Mouse (Mus musculus) brain, adult 2 months (tissue): Measurements from ENCODE around the gene Plce1.

Experiments used
- DNase-seq: peaks from one replicate; pipeline ENCODE4 v3.0.0; 2011; ENCODE audit warnings: low read depth, low spot score

Plce1 gene

DNA sequence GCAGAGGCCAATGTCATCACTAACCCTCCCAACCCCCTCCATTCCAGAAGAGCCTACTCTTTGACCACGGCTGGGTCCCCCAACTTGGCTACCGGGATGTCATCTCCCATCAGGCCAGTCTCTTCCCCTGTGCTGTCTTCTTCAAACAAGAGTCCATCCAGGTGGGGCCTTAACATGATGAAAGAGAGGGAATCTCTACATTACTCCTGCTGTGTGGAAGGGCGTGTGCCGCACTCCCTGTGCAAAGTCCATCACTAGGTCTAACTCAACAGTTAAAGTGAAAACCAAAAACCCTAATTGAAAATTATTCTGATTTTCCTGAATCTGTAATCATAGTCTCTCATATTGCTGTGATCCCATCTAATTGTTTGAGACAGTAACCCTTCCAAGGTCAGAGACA lies 240.9 kb downstream of the Plce1 start:
- no peak for DNase-seq

GRCm38 (mm10) chr19:38722982-38723381 lies 242.1 kb downstream of the Plce1 start:
- DNase-seq = no peak

DNA sequence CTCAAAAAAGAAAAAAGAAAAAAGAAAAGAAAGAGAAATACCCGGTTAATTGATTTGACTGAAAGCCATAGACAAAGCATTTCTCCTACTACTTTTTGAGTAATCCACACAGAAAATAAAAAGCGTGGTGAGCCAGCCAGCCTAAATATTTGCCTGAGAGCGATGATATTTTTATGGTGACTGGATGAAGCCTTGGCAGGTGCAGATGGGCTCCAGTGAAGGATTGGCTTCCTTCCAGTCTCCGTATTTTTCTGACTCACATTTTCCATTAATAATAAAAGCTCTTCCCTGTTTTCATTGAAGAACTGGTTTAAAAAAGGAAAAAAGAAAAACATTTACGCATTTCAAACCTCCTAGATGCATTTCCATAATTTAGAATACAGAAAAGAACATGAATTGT lies 243.1 kb downstream of the Plce1 start:
- peak; percentile 60 for DNase-seq

GRCm38 (mm10) chr19:38728842-38729241 lies 247.9 kb downstream of the Plce1 start:
- DNase-seq = no peak

DNA sequence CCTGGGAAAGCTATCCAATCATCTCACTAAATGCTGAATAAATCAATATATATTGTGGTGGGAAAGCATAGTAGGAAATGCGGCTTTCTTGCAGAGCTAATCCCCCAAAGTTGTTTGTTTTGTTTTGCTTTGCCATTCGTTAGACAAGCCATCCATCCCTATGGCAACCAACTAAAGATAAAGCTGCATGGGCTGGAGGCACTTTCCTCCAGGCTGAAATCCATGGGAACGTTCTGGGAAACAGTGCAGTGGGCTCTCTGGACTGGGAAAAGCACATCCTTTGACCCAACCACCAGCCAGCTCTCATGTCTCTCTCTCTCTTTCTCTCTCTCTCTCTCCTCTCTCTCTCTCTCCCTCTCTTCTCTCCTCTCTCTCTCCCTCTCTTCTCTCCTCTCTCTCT lies 248.4 kb downstream of the Plce1 start:
- DNase-seq = peak; percentile 26

DNA sequence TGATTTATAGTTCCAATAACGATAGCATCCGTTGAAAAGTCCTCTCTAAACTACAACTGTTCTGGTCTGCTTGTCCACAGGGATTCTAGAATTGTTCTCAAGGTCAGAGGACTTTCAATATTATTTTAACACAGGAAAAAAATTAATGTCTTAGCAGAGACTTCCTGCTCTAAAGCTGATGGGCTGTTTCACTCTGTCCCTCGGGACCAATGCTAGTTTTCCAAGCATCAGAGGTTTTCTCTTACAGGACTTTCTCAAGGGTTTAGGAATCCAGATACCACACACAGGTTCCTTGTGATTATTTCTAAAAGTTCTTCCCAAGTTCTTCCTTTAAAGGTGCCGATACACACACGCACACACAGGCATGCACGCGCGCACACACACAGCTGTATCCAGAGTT lies 263.6 kb downstream of the Plce1 start:
- DNase-seq = no peak

DNA sequence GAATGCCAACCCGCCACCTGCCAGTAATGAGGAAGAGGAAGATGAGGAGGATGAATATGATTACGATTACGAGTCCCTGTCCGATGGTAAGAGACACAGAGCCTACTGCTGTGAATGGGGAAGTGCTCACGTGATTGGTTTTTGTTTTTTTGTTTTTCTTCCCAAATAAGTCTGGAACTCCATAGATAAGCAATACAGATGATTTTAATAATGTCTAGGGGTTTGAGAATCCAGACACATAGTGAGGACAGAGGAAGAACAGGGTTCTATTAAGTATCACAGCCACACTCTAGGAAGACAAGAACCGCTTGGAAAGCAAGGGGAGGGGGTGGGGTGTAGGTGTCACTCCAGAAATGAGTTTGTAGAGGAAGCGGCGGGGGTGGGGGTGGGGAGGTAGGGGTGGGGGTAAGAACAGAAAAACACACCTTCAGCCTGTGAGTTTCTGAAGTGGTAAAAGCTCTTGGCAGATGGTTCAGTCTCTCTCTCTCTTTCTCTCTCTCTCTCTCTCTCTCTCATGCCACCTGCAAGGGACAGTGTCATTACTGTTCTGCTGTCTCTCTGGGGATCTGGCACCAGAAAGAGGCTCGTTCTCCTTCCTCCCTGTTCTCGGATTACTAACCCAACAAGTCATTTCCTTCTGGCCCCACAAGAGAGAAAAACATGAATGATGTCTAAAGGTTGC lies 265.0 kb downstream of the Plce1 start:
- no peak for DNase-seq

DNA sequence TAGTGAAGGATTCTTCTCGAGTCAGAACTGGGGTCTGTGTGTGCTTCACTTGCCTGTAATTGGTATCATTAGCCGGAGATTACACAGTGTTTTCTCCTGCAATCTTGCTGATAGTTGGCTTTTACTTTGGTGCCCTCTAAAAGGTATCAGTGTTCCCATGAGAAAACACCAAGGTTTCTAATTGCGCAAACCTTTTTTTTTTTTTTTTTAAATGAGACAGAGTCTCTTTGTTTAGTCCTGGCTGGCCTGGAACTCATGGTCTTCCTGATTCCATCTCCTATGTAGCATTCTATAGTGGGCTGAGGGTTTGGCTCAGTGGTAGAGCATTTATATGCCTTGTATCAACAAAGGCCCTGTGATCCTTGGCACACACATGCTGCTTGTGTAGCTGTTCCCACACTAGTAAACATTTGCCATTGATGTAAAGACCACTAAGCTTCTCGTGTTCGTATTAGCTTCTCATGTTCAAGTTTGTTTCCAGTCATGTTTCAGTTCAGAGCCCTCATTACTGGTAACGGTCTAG lies 265.6 kb downstream of the Plce1 start:
- DNase-seq = no peak

- peak; percentile 10 for DNase-seq
Observed at GRCm38 (mm10) chr19:38750192-38750591, 269.3 kb downstream of the Plce1 start.

GRCm38 (mm10) chr19:38757161-38757560 lies 276.3 kb downstream of the Plce1 start:
- no peak for DNase-seq

DNA sequence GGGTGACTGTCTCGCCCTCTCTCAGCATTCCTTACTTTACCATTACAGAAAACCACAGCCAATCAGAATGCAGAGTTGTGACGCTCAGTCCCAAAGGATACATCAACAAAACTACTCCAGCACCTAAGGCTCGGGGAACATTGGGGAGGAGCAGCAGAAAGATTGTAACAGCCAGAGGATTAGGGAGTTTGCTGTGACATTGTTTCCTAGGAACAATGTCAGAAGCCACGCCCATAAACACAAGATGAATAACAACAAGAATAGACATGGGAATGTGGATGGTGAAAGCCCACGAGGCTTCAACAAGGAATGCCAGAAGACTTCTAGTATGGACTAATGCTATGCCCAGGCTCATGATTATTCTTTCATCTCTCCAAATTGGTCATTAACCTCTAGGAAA lies 277.1 kb downstream of the Plce1 start:
- DNase-seq = no peak

- DNase-seq = peak; percentile 9
Observed at GRCm38 (mm10) chr19:38758685-38759472, 278.0 kb downstream of the Plce1 start.

- no peak for DNase-seq
Observed at GRCm38 (mm10) chr19:38760441-38760840, 279.5 kb downstream of the Plce1 start.

DNA sequence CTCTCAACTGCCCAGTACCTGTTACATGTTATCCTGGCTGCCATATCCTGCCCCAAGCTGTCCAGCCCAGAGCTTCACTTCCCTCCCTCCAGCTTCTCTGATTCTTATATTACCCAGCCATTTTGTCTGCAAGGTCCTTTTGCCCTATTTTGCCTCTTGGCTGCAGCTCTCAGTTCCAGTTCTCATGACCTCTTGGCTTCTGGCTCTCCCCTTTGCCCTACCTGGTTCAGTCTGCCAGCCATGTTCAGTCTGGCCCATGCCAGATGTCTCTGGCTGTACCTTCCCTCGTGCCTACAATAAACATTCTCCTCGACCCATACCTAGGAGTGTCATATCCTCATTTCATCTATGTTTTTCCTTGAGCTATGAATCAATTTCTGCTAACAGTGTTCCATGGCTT lies 285.4 kb downstream of the Plce1 start:
- no peak for DNase-seq

DNA sequence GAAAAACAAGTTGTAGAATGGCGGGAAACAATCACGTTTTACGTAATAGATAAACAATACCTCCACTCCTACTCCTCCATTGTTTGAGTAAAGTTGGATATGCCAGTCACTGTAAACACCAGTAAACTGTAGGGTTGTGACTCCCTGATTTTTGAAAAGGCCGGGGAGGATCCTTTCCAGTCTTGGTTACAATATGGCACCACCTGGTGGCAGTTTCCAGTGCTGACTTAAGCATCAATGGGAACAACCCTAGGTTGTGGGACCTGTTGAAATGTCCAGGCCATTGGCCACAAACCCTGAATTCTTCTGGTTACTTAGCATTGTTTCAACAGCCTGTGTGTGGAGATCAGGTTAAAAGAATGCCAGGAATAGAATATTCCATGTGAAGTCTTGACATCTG lies 294.6 kb downstream of the Plce1 start:
- DNase-seq = peak; percentile 76

DNA sequence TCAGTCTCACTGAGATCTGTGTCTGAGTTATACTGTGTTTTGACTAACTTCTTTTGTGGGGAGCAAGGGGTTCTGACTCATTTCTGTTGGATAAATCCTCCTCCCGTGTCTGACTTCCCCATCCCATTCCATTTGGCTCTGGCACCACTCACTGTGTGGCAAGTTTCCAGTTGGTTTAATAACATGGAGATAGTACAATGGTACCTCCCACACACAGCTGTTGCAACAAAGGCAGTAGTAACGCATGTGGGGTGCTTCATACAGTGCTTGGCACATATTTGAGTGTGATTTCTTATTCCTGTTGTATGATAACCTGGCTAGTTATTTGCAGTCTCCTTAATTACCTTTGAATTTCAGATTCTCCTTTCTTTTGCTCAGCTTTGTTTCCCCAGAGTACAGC lies 297.9 kb downstream of the Plce1 start:
- peak; percentile 88 for DNase-seq

- DNase-seq = peak; percentile 26
Observed at GRCm38 (mm10) chr19:38783542-38783941, 302.6 kb downstream of the Plce1 start.

DNA sequence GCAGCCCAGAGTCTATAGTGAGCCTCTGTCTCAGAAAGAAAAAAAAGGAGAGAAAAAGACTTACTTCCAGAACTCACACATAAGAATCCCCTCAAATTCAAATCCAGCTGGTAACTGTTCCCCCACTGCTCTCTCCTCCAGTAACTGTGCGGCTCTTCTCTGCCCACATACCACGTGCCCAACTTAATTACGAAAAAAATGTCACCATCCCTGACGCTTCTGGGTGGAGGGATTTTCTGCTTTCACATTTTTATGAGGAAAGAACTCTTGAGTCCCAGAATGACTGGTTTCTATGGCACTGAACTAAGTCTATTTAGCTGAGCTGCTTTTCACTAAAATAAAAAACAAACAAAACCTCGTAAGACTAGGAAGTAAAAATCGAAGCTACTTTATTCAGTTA lies 306.8 kb downstream of the Plce1 start:
- DNase-seq = peak; percentile 10

DNA sequence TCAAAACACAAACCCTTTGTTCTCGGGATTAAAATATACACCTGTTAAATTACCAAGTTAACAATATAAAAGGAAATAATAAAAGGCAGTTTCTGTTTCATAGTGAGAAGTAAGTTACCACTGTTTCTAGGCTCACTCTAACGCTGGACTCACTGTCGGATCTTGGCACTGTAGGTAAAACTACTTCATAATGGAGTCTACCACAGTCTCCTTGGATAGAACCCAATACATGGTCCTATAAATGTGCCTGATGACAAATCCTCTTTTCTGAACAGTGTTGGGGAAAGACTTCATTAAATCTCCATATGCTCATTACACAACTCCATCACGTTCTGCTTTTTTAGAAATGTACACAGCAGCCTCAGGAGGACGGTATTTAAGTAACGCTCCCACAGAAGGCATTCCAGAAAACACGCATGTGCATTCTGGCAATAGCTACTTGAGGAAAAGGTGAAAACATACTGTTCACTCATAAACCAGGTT lies 312.7 kb downstream of the Plce1 start:
- peak; percentile 69 for DNase-seq

- DNase-seq = no peak
Observed at GRCm38 (mm10) chr19:38796546-38796945, 315.6 kb downstream of the Plce1 start.

DNA sequence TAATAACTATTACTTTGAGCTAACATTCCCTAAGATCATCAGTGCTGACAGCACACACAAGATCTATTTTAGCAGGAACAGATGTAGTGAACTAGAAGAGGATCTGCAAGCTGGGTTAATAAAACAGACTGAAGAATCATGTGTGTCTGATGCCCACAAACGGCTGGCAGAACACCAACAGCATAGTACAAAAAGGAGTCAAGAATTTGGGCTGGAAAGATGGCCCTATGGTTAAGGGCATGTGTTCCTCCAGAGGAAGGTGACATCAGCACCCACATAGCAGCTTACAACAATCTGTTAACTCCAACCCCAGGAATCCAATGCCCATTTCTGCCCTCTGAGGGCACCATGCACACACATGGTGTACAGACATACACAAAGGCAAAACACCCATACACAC lies 317.4 kb downstream of the Plce1 start:
- peak; percentile 29 for DNase-seq

DNA sequence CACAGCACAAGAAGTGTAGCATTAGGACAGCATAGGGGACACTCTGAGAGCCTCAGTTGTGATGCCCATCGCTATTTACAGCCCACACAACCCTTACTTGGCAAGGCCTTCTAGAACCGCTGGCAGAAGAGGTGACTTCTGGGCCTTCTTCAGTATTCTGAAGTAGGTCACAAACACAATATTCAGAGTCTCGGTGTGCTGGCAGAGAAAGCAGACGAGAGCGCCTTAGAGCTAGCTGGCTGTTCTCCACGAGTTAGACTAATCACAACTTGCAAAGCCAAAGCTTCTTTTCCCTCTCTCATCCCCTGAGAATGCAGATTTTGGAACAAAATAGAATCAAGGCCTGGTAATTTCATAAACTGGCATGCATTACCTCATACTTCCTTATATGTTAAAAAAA lies 317.9 kb downstream of the Plce1 start:
- DNase-seq = peak; percentile 54

GRCm38 (mm10) chr19:38818191-38818590 lies 337.3 kb downstream of the Plce1 start:
- DNase-seq = no peak
